Mouse (Mus musculus): ENCODE data around the gene Tmem190. TPM values are rescaled to one million over a fixed set of nuclear protein-coding genes. Genes with fewer than 3 reads are reported as not detected.

Gene Tmem190
- total and polyA plus RNA-seq, 2 experiments from 2014 or later: not detected

- ATAC-seq (ENCODE audit: insufficient read depth, low read depth) (no peak), DNase-seq (ENCODE audit: low spot score) (no peak)
- 55% methylated on average over 6 of the region's 6 CpGs for WGBS
- no peak overlapping the region for H3K4me2 ChIP-seq (ENCODE audit: low read depth, low read length)
- no peaks in the 10 kb centered on the region for H3K36me3 ChIP-seq (replicated peaks; ENCODE audit: control insufficient read depth, insufficient read depth, low read length)
- no peaks in the 10 kb centered on the region for H3K4me1 ChIP-seq (ENCODE audit: control insufficient read depth, insufficient read depth)
- no peak for TF ChIP-seq EP300 (IDR thresholded peaks at IDR 0.05; ENCODE audit: low read depth)
- TF ChIP-seq CTCF (IDR thresholded peaks at IDR 0.05; ENCODE audit: low read depth): no peak
- no peak overlapping the region for H3K4me3 ChIP-seq (ENCODE audit: low read depth, low read length)
- H3K9me3 ChIP-seq (replicated peaks; ENCODE audit: control insufficient read depth, low read length): no peaks in the 10 kb centered on the region
- H3K27ac ChIP-seq (ENCODE audit: low read depth): no peak overlapping the region
- H3K9ac ChIP-seq (replicated peaks; ENCODE audit: low read depth, low read length): no peak overlapping the region
- no peaks in the 10 kb centered on the region for H3K27me3 ChIP-seq (ENCODE audit: control insufficient read depth, insufficient read depth, low read length)
Observed at GRCm38 (mm10) chr7:4822162-4822907, 39.6 kb downstream of the Tmem190 start.

GRCm38 (mm10) chr7:4825365-4825764 is 42.6 kb downstream of the Tmem190 start:
- no peak overlapping the region for H3K4me2 ChIP-seq (ENCODE audit: low read depth, low read length)
- no peak for TF ChIP-seq CTCF (IDR thresholded peaks at IDR 0.05; ENCODE audit: low read depth)
- no peak for TF ChIP-seq EP300 (IDR thresholded peaks at IDR 0.05; ENCODE audit: low read depth)
- WGBS: 40% methylated on average over 4 of the region's 4 CpGs

DNA sequence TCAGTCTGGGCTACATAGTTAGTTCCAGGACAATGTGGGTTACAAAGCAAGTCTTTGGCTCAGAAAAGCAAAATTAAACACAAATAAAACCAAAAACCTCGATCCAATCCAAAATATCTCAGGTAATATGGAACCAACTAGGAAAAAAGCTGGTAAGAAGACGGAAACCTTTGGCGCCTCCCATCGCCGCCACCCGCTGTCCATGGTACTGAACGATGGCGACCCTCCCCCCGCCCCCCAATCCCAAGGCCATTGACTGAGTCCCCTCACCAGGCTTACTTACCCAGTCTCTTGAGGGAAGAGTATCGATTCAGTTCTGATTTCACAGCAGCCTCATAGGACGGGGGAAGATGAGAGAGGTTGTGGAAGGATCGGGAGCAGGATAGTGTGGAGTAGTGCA is 47.7 kb downstream of the Tmem190 start:
- no peak for DNase-seq (ENCODE audit: low spot score)
- no peaks in the 10 kb centered on the region for H3K9me3 ChIP-seq (replicated peaks; ENCODE audit: control insufficient read depth, low read length)
- 8% methylated on average over 12 of the region's 12 CpGs for WGBS
- H3K4me2 ChIP-seq (ENCODE audit: low read depth, low read length): no peak overlapping the region
- no peak for ATAC-seq (ENCODE audit: insufficient read depth, low read depth)
- no peak overlapping the region for H3K27ac ChIP-seq (ENCODE audit: low read depth)
- peaks cover 47% of the 10 kb centered on the region for H3K27me3 ChIP-seq (ENCODE audit: control insufficient read depth, insufficient read depth, low read length)
- no peak overlapping the region for H3K4me3 ChIP-seq (ENCODE audit: low read depth, low read length)
- H3K4me1 ChIP-seq (ENCODE audit: control insufficient read depth, insufficient read depth): no peaks in the 10 kb centered on the region
- no peak for TF ChIP-seq CTCF (IDR thresholded peaks at IDR 0.05; ENCODE audit: low read depth)
- no peak for TF ChIP-seq EP300 (IDR thresholded peaks at IDR 0.05; ENCODE audit: low read depth)
- H3K9ac ChIP-seq (replicated peaks; ENCODE audit: low read depth, low read length): no peak overlapping the region
- H3K36me3 ChIP-seq (replicated peaks; ENCODE audit: control insufficient read depth, insufficient read depth, low read length): no peaks in the 10 kb centered on the region

More at GRCm38 (mm10) chr7:4825365-4825764, 42.6 kb downstream of the Tmem190 start:
- Histone ChIP-seq H3K4me1 (ENCODE audit: control insufficient read depth, insufficient read depth) (no peaks in the 10 kb centered on the region), H3K27ac (ENCODE audit: low read depth) (no peak overlapping the region), H3K9me3 (replicated peaks; ENCODE audit: control insufficient read depth, low read length) (no peaks in the 10 kb centered on the region), H3K4me3 (ENCODE audit: low read depth, low read length) (no peak overlapping the region), H3K36me3 (replicated peaks; ENCODE audit: control insufficient read depth, insufficient read depth, low read length) (no peaks in the 10 kb centered on the region), H3K27me3 (ENCODE audit: control insufficient read depth, insufficient read depth, low read length) (peaks cover 10% of the 10 kb centered on the region; the same call in 1 of the 2 replicates), H3K9ac (replicated peaks; ENCODE audit: low read depth, low read length) (no peak overlapping the region)
- DNase-seq (ENCODE audit: low spot score) (no peak), ATAC-seq (ENCODE audit: insufficient read depth, low read depth) (no peak)

Other genes starting within 250 kb of the Tmem190 start
- gene Syt5, start 235.4 kb upstream of the Tmem190 start, total RNA-seq (2014; rRNA removed; ENCODE audit: low replicate concordance): 0.23 and 1.4 TPM in 2 replicates
- 0.70 and 0.92 TPM in 2 replicates for gene Syt5, start 235.4 kb upstream of the Tmem190 start, polyA plus RNA-seq (2015; fragmentation: Nextera tagmentation; extraction: Ambion mirVana)
- not detected in 2 replicates for gene Ptprh, start 178.9 kb upstream of the Tmem190 start, total RNA-seq (2014; rRNA removed; ENCODE audit: low replicate concordance)
- gene Ptprh, start 178.9 kb upstream of the Tmem190 start, polyA plus RNA-seq (2015; fragmentation: Nextera tagmentation; extraction: Ambion mirVana): not detected in 2 replicates
- 4.8 and 11.5 TPM in 2 replicates for gene Tmem86b, start 151.5 kb upstream of the Tmem190 start, total RNA-seq (2014; rRNA removed; ENCODE audit: low replicate concordance)
- gene Tmem86b, start 151.5 kb upstream of the Tmem190 start, polyA plus RNA-seq (2015; fragmentation: Nextera tagmentation; extraction: Ambion mirVana): 0.33 and 0.82 TPM in 2 replicates
- 101 and 146 TPM in 2 replicates for gene Ppp6r1, start 123.9 kb upstream of the Tmem190 start, total RNA-seq (2014; rRNA removed; ENCODE audit: low replicate concordance)
- gene Ppp6r1, start 123.9 kb upstream of the Tmem190 start, polyA plus RNA-seq (2015; fragmentation: Nextera tagmentation; extraction: Ambion mirVana): 4.9 and 5.7 TPM in 2 replicates
- gene Hspbp1, start 97.9 kb upstream of the Tmem190 start, total RNA-seq (2014; rRNA removed; ENCODE audit: low replicate concordance): 138 and 156 TPM in 2 replicates
- 69.8 and 72.9 TPM in 2 replicates for gene Hspbp1, start 97.9 kb upstream of the Tmem190 start, polyA plus RNA-seq (2015; fragmentation: Nextera tagmentation; extraction: Ambion mirVana)
- gene Brsk1, start 92.3 kb upstream of the Tmem190 start, total RNA-seq (2014; rRNA removed; ENCODE audit: low replicate concordance): 7.1 and 10.9 TPM in 2 replicates
- 0.22 and 0.36 TPM in 2 replicates for gene Brsk1, start 92.3 kb upstream of the Tmem190 start, polyA plus RNA-seq (2015; fragmentation: Nextera tagmentation; extraction: Ambion mirVana)
- 0.23 TPM in 1 of 2 replicates, not detected in the other for gene Tmem150b, start 57.7 kb upstream of the Tmem190 start, total RNA-seq (2014; rRNA removed; ENCODE audit: low replicate concordance)
- not detected in 2 replicates for gene Tmem150b, start 57.7 kb upstream of the Tmem190 start, polyA plus RNA-seq (2015; fragmentation: Nextera tagmentation; extraction: Ambion mirVana)
- 59.1 and 62.9 TPM in 2 replicates for gene Kmt5c, start 42.8 kb upstream of the Tmem190 start, total RNA-seq (2014; rRNA removed; ENCODE audit: low replicate concordance)
- 38.3 and 42.9 TPM in 2 replicates for gene Kmt5c, start 42.8 kb upstream of the Tmem190 start, polyA plus RNA-seq (2015; fragmentation: Nextera tagmentation; extraction: Ambion mirVana)
- gene Cox6b2, start 29.8 kb upstream of the Tmem190 start, total RNA-seq (2014; rRNA removed; ENCODE audit: low replicate concordance): 20.8 TPM in 1 of 2 replicates, not detected in the other
- 27.1 and 27.8 TPM in 2 replicates for gene Cox6b2, start 29.8 kb upstream of the Tmem190 start, polyA plus RNA-seq (2015; fragmentation: Nextera tagmentation; extraction: Ambion mirVana)
- gene Fam71e2, start 11.6 kb upstream of the Tmem190 start, total RNA-seq (2014; rRNA removed; ENCODE audit: low replicate concordance): not detected in 2 replicates
- gene Fam71e2, start 11.6 kb upstream of the Tmem190 start, polyA plus RNA-seq (2015; fragmentation: Nextera tagmentation; extraction: Ambion mirVana): not detected in 2 replicates
- not detected in 2 replicates for gene Il11, start 78 bp upstream of the Tmem190 start, total RNA-seq (2014; rRNA removed; ENCODE audit: low replicate concordance)
- gene Il11, start 78 bp upstream of the Tmem190 start, polyA plus RNA-seq (2015; fragmentation: Nextera tagmentation; extraction: Ambion mirVana): not detected in 2 replicates
- 2.2 and 21.0 TPM in 2 replicates for gene Tmem238, start 6.7 kb downstream of the Tmem190 start, total RNA-seq (2014; rRNA removed; ENCODE audit: low replicate concordance)
- 8.0 and 8.6 TPM in 2 replicates for gene Tmem238, start 6.7 kb downstream of the Tmem190 start, polyA plus RNA-seq (2015; fragmentation: Nextera tagmentation; extraction: Ambion mirVana)
- 141 and 173 TPM in 2 replicates for gene Rpl28, start 9.9 kb downstream of the Tmem190 start, total RNA-seq (2014; rRNA removed; ENCODE audit: low replicate concordance)
- gene Rpl28, start 9.9 kb downstream of the Tmem190 start, polyA plus RNA-seq (2015; fragmentation: Nextera tagmentation; extraction: Ambion mirVana): 259 and 269 TPM in 2 replicates
- gene Ube2s, start 29.7 kb downstream of the Tmem190 start, total RNA-seq (2014; rRNA removed; ENCODE audit: low replicate concordance): 440 and 486 TPM in 2 replicates
- 156 and 174 TPM in 2 replicates for gene Ube2s, start 29.7 kb downstream of the Tmem190 start, polyA plus RNA-seq (2015; fragmentation: Nextera tagmentation; extraction: Ambion mirVana)
- 0.23 TPM in 1 of 2 replicates, not detected in the other for gene Shisa7, start 61.8 kb downstream of the Tmem190 start, total RNA-seq (2014; rRNA removed; ENCODE audit: low replicate concordance)
- not detected in 2 replicates for gene Shisa7, start 61.8 kb downstream of the Tmem190 start, polyA plus RNA-seq (2015; fragmentation: Nextera tagmentation; extraction: Ambion mirVana)
- gene Isoc2b, start 87.3 kb downstream of the Tmem190 start, total RNA-seq (2014; rRNA removed; ENCODE audit: low replicate concordance): 1.4 and 20.0 TPM in 2 replicates
- 4.5 and 6.5 TPM in 2 replicates for gene Isoc2b, start 87.3 kb downstream of the Tmem190 start, polyA plus RNA-seq (2015; fragmentation: Nextera tagmentation; extraction: Ambion mirVana)
- gene Isoc2a, start 94.2 kb downstream of the Tmem190 start, total RNA-seq (2014; rRNA removed; ENCODE audit: low replicate concordance): 15.2 and 25.6 TPM in 2 replicates
- 1.4 and 1.6 TPM in 2 replicates for gene Isoc2a, start 94.2 kb downstream of the Tmem190 start, polyA plus RNA-seq (2015; fragmentation: Nextera tagmentation; extraction: Ambion mirVana)
- 0.88 TPM in 1 of 2 replicates, not detected in the other for gene Gm36210, start 123.6 kb downstream of the Tmem190 start, total RNA-seq (2014; rRNA removed; ENCODE audit: low replicate concordance)
- 0.08 and 0.12 TPM in 2 replicates for gene Gm36210, start 123.6 kb downstream of the Tmem190 start, polyA plus RNA-seq (2015; fragmentation: Nextera tagmentation; extraction: Ambion mirVana)
- 8.9 and 13.1 TPM in 2 replicates for gene Zfp628, start 132.3 kb downstream of the Tmem190 start, total RNA-seq (2014; rRNA removed; ENCODE audit: low replicate concordance)
- gene Zfp628, start 132.3 kb downstream of the Tmem190 start, polyA plus RNA-seq (2015; fragmentation: Nextera tagmentation; extraction: Ambion mirVana): 1.7 and 1.9 TPM in 2 replicates
- gene Nat14, start 139.1 kb downstream of the Tmem190 start, total RNA-seq (2014; rRNA removed; ENCODE audit: low replicate concordance): 2.0 and 4.2 TPM in 2 replicates
- 2.8 and 3.6 TPM in 2 replicates for gene Nat14, start 139.1 kb downstream of the Tmem190 start, polyA plus RNA-seq (2015; fragmentation: Nextera tagmentation; extraction: Ambion mirVana)
- gene Ssc5d, start 142.8 kb downstream of the Tmem190 start, total RNA-seq (2014; rRNA removed; ENCODE audit: low replicate concordance): 3.5 and 5.0 TPM in 2 replicates
- gene Ssc5d, start 142.8 kb downstream of the Tmem190 start, polyA plus RNA-seq (2015; fragmentation: Nextera tagmentation; extraction: Ambion mirVana): 1.1 and 1.2 TPM in 2 replicates
- 16.4 and 19.9 TPM in 2 replicates for gene Sbk2, start 181.5 kb downstream of the Tmem190 start, total RNA-seq (2014; rRNA removed; ENCODE audit: low replicate concordance)
- gene Sbk2, start 181.5 kb downstream of the Tmem190 start, polyA plus RNA-seq (2015; fragmentation: Nextera tagmentation; extraction: Ambion mirVana): 22.0 and 24.3 TPM in 2 replicates
- 3.2 and 3.9 TPM in 2 replicates for gene Sbk3, start 188.2 kb downstream of the Tmem190 start, total RNA-seq (2014; rRNA removed; ENCODE audit: low replicate concordance)
- 2.7 and 4.1 TPM in 2 replicates for gene Sbk3, start 188.2 kb downstream of the Tmem190 start, polyA plus RNA-seq (2015; fragmentation: Nextera tagmentation; extraction: Ambion mirVana)
- 8.3 and 15.0 TPM in 2 replicates for gene Zfp579, start 213.2 kb downstream of the Tmem190 start, total RNA-seq (2014; rRNA removed; ENCODE audit: low replicate concordance)
- gene Zfp579, start 213.2 kb downstream of the Tmem190 start, polyA plus RNA-seq (2015; fragmentation: Nextera tagmentation; extraction: Ambion mirVana): 25.4 and 30.6 TPM in 2 replicates
- 11.0 and 15.6 TPM in 2 replicates for gene Zfp524, start 231.5 kb downstream of the Tmem190 start, total RNA-seq (2014; rRNA removed; ENCODE audit: low replicate concordance)
- 12.5 and 15.1 TPM in 2 replicates for gene Zfp524, start 231.5 kb downstream of the Tmem190 start, polyA plus RNA-seq (2015; fragmentation: Nextera tagmentation; extraction: Ambion mirVana)
- gene Fiz1, start 231.8 kb downstream of the Tmem190 start, total RNA-seq (2014; rRNA removed; ENCODE audit: low replicate concordance): 37.2 and 56.9 TPM in 2 replicates
- gene Fiz1, start 231.8 kb downstream of the Tmem190 start, polyA plus RNA-seq (2015; fragmentation: Nextera tagmentation; extraction: Ambion mirVana): 14.4 and 14.7 TPM in 2 replicates
- gene Gm44973, start 232.6 kb downstream of the Tmem190 start, total RNA-seq (2014; rRNA removed; ENCODE audit: low replicate concordance): not detected in 2 replicates
- gene Gm44973, start 232.6 kb downstream of the Tmem190 start, polyA plus RNA-seq (2015; fragmentation: Nextera tagmentation; extraction: Ambion mirVana): 0.75 and 1.1 TPM in 2 replicates
- 17.6 and 24.9 TPM in 2 replicates for gene Zfp865, start 237.4 kb downstream of the Tmem190 start, total RNA-seq (2014; rRNA removed; ENCODE audit: low replicate concordance)
- 1.8 and 2.0 TPM in 2 replicates for gene Zfp865, start 237.4 kb downstream of the Tmem190 start, polyA plus RNA-seq (2015; fragmentation: Nextera tagmentation; extraction: Ambion mirVana)
- 1.0 and 2.8 TPM in 2 replicates for gene Ccdc106, start 237.6 kb downstream of the Tmem190 start, total RNA-seq (2014; rRNA removed; ENCODE audit: low replicate concordance)
- gene Ccdc106, start 237.6 kb downstream of the Tmem190 start, polyA plus RNA-seq (2015; fragmentation: Nextera tagmentation; extraction: Ambion mirVana): 0.33 and 0.85 TPM in 2 replicates